Mouse (Mus musculus): Measurements from ENCODE around the gene Trim50. TPM values are rescaled to one million over a fixed set of nuclear protein-coding genes. Genes with fewer than 3 reads are reported as not detected.

Trim50 gene
- not detected for polyA plus RNA-seq (2014; fragmentation: Illumina TruSeq; extraction: RNeasy Lipid Tissue Mini Kit (QIAGEN cat#74804); ENCODE audit: low read depth, low replicate concordance)

GRCm38 (mm10) chr5:135352995-135353394 lies at the start of gene Trim50:
Gene Trim50 (plus strand): TSS chr5:135353295.

GRCm38 (mm10) chr5:135349862-135350261 lies 3.2 kb upstream of the Trim50 start, which contains the start of gene Fkbp6:
Gene Fkbp6 (minus strand): TSS chr5:135350044.

GRCm38 (mm10) chr5:135369787-135370654 lies 16.9 kb downstream of the Trim50 start, which contains the start of gene Nsun5:
Gene Nsun5 (plus strand): TSS chr5:135369953.

GRCm38 (mm10) chr5:135394004-135394823 lies 41.1 kb downstream of the Trim50 start, which contains the start of gene Pom121:
Gene Pom121 (minus strand): TSS chr5:135394546.

Other genes starting within 250 kb of the Trim50 start
- gene Tbl2, start 203.6 kb upstream of the Trim50 start, polyA plus RNA-seq (2014; fragmentation: Illumina TruSeq; extraction: RNeasy Lipid Tissue Mini Kit (QIAGEN cat#74804); ENCODE audit: low read depth, low replicate concordance): 3.3 TPM
- gene Bcl7b, start 185.0 kb upstream of the Trim50 start, polyA plus RNA-seq (2014; fragmentation: Illumina TruSeq; extraction: RNeasy Lipid Tissue Mini Kit (QIAGEN cat#74804); ENCODE audit: low read depth, low replicate concordance): 12.0 TPM
- gene Baz1b, start 166.0 kb upstream of the Trim50 start, polyA plus RNA-seq (2014; fragmentation: Illumina TruSeq; extraction: RNeasy Lipid Tissue Mini Kit (QIAGEN cat#74804); ENCODE audit: low read depth, low replicate concordance): 32.9 TPM
- gene Fzd9, start 102.1 kb upstream of the Trim50 start, polyA plus RNA-seq (2014; fragmentation: Illumina TruSeq; extraction: RNeasy Lipid Tissue Mini Kit (QIAGEN cat#74804); ENCODE audit: low read depth, low replicate concordance): not detected
- not detected for gene Fkbp6, start 3.3 kb upstream of the Trim50 start, polyA plus RNA-seq (2014; fragmentation: Illumina TruSeq; extraction: RNeasy Lipid Tissue Mini Kit (QIAGEN cat#74804); ENCODE audit: low read depth, low replicate concordance)
- 1.9 TPM for gene Nsun5, start 16.7 kb downstream of the Trim50 start, polyA plus RNA-seq (2014; fragmentation: Illumina TruSeq; extraction: RNeasy Lipid Tissue Mini Kit (QIAGEN cat#74804); ENCODE audit: low read depth, low replicate concordance)
- 1.6 TPM for gene Pom121, start 41.3 kb downstream of the Trim50 start, polyA plus RNA-seq (2014; fragmentation: Illumina TruSeq; extraction: RNeasy Lipid Tissue Mini Kit (QIAGEN cat#74804); ENCODE audit: low read depth, low replicate concordance)
- 5.6 TPM for gene Hip1, start 191.8 kb downstream of the Trim50 start, polyA plus RNA-seq (2014; fragmentation: Illumina TruSeq; extraction: RNeasy Lipid Tissue Mini Kit (QIAGEN cat#74804); ENCODE audit: low read depth, low replicate concordance)
- not detected for gene Ccl26, start 210.3 kb downstream of the Trim50 start, polyA plus RNA-seq (2014; fragmentation: Illumina TruSeq; extraction: RNeasy Lipid Tissue Mini Kit (QIAGEN cat#74804); ENCODE audit: low read depth, low replicate concordance)
- gene Ccl24, start 219.8 kb downstream of the Trim50 start, polyA plus RNA-seq (2014; fragmentation: Illumina TruSeq; extraction: RNeasy Lipid Tissue Mini Kit (QIAGEN cat#74804); ENCODE audit: low read depth, low replicate concordance): not detected

All from kidney, adult 10 weeks (tissue).